Mouse (Mus musculus): Measurements from ENCODE around the gene Smpd1. TPM values are rescaled to one million over a fixed set of nuclear protein-coding genes. Genes with fewer than 3 reads are reported as not detected.

The Smpd1 gene
- polyA plus RNA-seq, 1 experiment from 2014 or later = 25.6 TPM

- peak; percentile 39 for DNase-seq (ENCODE audit: low spot score)
Observed at GRCm38 (mm10) chr7:105559016-105559415, 4.9 kb downstream of the Smpd1 start.

- DNase-seq (ENCODE audit: low spot score) = no peak
Observed at GRCm38 (mm10) chr7:105562317-105562716, 8.2 kb downstream of the Smpd1 start.

GRCm38 (mm10) chr7:105563367-105563766 is 9.2 kb downstream of the Smpd1 start:
- no peak for DNase-seq (ENCODE audit: low spot score)

- no peak for DNase-seq (ENCODE audit: low spot score)
Observed at GRCm38 (mm10) chr7:105565071-105565836, 11.1 kb downstream of the Smpd1 start.

GRCm38 (mm10) chr7:105568583-105568982 is 14.4 kb downstream of the Smpd1 start:
- no peak for DNase-seq (ENCODE audit: low spot score)

GRCm38 (mm10) chr7:105568988-105569471 is 14.9 kb downstream of the Smpd1 start:
- DNase-seq (ENCODE audit: low spot score) = no peak

GRCm38 (mm10) chr7:105569512-105570496 is 15.6 kb downstream of the Smpd1 start:
- no peak for DNase-seq (ENCODE audit: low spot score)

- DNase-seq (ENCODE audit: low spot score) = no peak
Observed at GRCm38 (mm10) chr7:105570756-105571155, 16.6 kb downstream of the Smpd1 start.

GRCm38 (mm10) chr7:105572949-105573348 is 18.8 kb downstream of the Smpd1 start:
- no peak for DNase-seq (ENCODE audit: low spot score)

- DNase-seq (ENCODE audit: low spot score) = no peak
Observed at GRCm38 (mm10) chr7:105574537-105574936, 20.4 kb downstream of the Smpd1 start.

- DNase-seq (ENCODE audit: low spot score) = no peak
Observed at GRCm38 (mm10) chr7:105576166-105576748, 22.1 kb downstream of the Smpd1 start.

- no peak for DNase-seq (ENCODE audit: low spot score)
Observed at GRCm38 (mm10) chr7:105577377-105577871, 23.3 kb downstream of the Smpd1 start.

- DNase-seq (ENCODE audit: low spot score) = no peak
Observed at GRCm38 (mm10) chr7:105578481-105578880, 24.3 kb downstream of the Smpd1 start.

- no peak for DNase-seq (ENCODE audit: low spot score)
Observed at GRCm38 (mm10) chr7:105580627-105581089, 26.5 kb downstream of the Smpd1 start.

GRCm38 (mm10) chr7:105581094-105581703 is 27.0 kb downstream of the Smpd1 start, which contains the start of gene Apbb1:
TSS of gene Apbb1 (minus strand) at chr7:105581653.
- DNase-seq (ENCODE audit: low spot score) = peak; percentile 60

GRCm38 (mm10) chr7:105581959-105582358 is 27.8 kb downstream of the Smpd1 start:
- DNase-seq (ENCODE audit: low spot score) = no peak

- no peak for DNase-seq (ENCODE audit: low spot score)
Observed at GRCm38 (mm10) chr7:105588325-105588912, 34.3 kb downstream of the Smpd1 start.

- no peak for DNase-seq (ENCODE audit: low spot score)
Observed at GRCm38 (mm10) chr7:105590097-105590496, 35.9 kb downstream of the Smpd1 start.

GRCm38 (mm10) chr7:105602860-105603623 is 48.9 kb downstream of the Smpd1 start:
- peak; percentile 34 for DNase-seq (ENCODE audit: low spot score)

Data from thymus, postnatal 0 days (tissue).